Mouse (Mus musculus): ENCODE data around the gene Fh1. TPM values are rescaled to one million over a fixed set of nuclear protein-coding genes. Genes with fewer than 3 reads are reported as not detected.

Gene Fh1
- polyA plus RNA-seq, 1 experiment from 2014 or later: 139 TPM

- no peaks in the 10 kb centered on the region for H3K9me3 ChIP-seq (ENCODE audit: control insufficient read depth, low read depth, low read length)
- H3K9ac ChIP-seq (replicated peaks; ENCODE audit: low read depth, low read length): no peak overlapping the region
- no peaks in the 10 kb centered on the region for H3K4me1 ChIP-seq (ENCODE audit: control insufficient read depth, insufficient read depth, low read length)
- no peak overlapping the region for H3K4me2 ChIP-seq (replicated peaks; ENCODE audit: low read depth, low read length)
- no peaks in the 10 kb centered on the region for H3K27me3 ChIP-seq (ENCODE audit: control insufficient read depth, insufficient read depth, low read length)
- H3K36me3 ChIP-seq (ENCODE audit: control insufficient read depth, insufficient read depth, low read length): no peaks in the 10 kb centered on the region
- no peak overlapping the region for H3K27ac ChIP-seq (ENCODE audit: low read length)
- no peak for ATAC-seq (ENCODE audit: insufficient number of reproducible peaks, insufficient read depth, low FRiP score, low read depth)
- H3K4me3 ChIP-seq (ENCODE audit: low read depth, low read length): no peak overlapping the region
- 78% methylated on average over 9 of the region's 9 CpGs for WGBS
These were observed 45.7 kb downstream of the Fh1 start for GRCm38 (mm10) chr1:175579598-175580235.

- no peaks in the 10 kb centered on the region for H3K27me3 ChIP-seq (ENCODE audit: control insufficient read depth, insufficient read depth, low read length)
- H3K4me2 ChIP-seq (replicated peaks; ENCODE audit: low read depth, low read length): no peak overlapping the region
- H3K27ac ChIP-seq (ENCODE audit: low read length): no peak overlapping the region
- H3K4me1 ChIP-seq (ENCODE audit: control insufficient read depth, insufficient read depth, low read length): no peaks in the 10 kb centered on the region
- no peak for ATAC-seq (ENCODE audit: insufficient number of reproducible peaks, insufficient read depth, low FRiP score, low read depth)
- H3K9me3 ChIP-seq (ENCODE audit: control insufficient read depth, low read depth, low read length): no peaks in the 10 kb centered on the region
- H3K9ac ChIP-seq (replicated peaks; ENCODE audit: low read depth, low read length): no peak overlapping the region
- WGBS: 81% methylated on average over 2 of the region's 2 CpGs
- no peaks in the 10 kb centered on the region for H3K36me3 ChIP-seq (ENCODE audit: control insufficient read depth, insufficient read depth, low read length)
- no peak overlapping the region for H3K4me3 ChIP-seq (ENCODE audit: low read depth, low read length)
These were observed 46.9 kb downstream of the Fh1 start for GRCm38 (mm10) chr1:175578425-175579096.

- 73% methylated on average over 2 of the region's 2 CpGs for WGBS
- no peak overlapping the region for H3K9ac ChIP-seq (replicated peaks; ENCODE audit: low read depth, low read length)
- no peaks in the 10 kb centered on the region for H3K4me1 ChIP-seq (ENCODE audit: control insufficient read depth, insufficient read depth, low read length)
- H3K27ac ChIP-seq (ENCODE audit: low read length): no peak overlapping the region
- H3K9me3 ChIP-seq (ENCODE audit: control insufficient read depth, low read depth, low read length): no peaks in the 10 kb centered on the region
- no peak overlapping the region for H3K4me3 ChIP-seq (ENCODE audit: low read depth, low read length)
- ATAC-seq (ENCODE audit: insufficient number of reproducible peaks, insufficient read depth, low FRiP score, low read depth): no peak
- no peaks in the 10 kb centered on the region for H3K27me3 ChIP-seq (ENCODE audit: control insufficient read depth, insufficient read depth, low read length)
- H3K36me3 ChIP-seq (ENCODE audit: control insufficient read depth, insufficient read depth, low read length): no peaks in the 10 kb centered on the region
- no peak overlapping the region for H3K4me2 ChIP-seq (replicated peaks; ENCODE audit: low read depth, low read length)
These were observed 51.3 kb downstream of the Fh1 start for GRCm38 (mm10) chr1:175574129-175574528.

DNA sequence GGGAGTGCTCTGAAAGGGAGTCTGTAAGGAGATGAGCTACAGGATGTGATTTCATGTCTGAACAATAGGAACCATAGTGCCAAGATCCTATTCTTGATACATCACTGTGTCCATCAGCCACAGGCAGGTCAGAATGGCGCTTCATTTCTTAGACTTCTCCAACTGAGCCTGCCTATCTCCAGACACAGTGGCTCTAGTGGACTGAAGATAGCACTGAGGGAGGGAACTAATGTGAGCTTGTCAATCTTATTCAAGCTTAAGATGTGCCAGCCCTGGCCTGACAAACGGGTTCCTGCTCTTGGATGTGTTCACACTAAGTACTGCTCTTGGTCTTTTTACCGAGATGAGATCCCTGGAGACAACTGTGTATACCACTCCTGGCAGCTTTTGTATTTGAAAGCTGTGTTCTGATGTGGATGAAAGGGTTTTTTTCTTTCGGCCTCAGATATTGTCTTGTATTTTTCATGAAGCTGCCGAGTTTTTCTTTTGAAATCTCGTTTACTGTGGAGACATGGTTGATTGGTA, 59.8 kb downstream of the Fh1 start:
- ATAC-seq (ENCODE audit: insufficient number of reproducible peaks, insufficient read depth, low FRiP score, low read depth): no peak
- Histone ChIP-seq H3K4me3 (ENCODE audit: low read depth, low read length) (no peak overlapping the region), H3K4me2 (replicated peaks; ENCODE audit: low read depth, low read length) (no peak overlapping the region), H3K27me3 (ENCODE audit: control insufficient read depth, insufficient read depth, low read length) (no peaks in the 10 kb centered on the region), H3K9ac (replicated peaks; ENCODE audit: low read depth, low read length) (no peak overlapping the region), H3K27ac (ENCODE audit: low read length) (no peak overlapping the region), H3K36me3 (ENCODE audit: control insufficient read depth, insufficient read depth, low read length) (no peaks in the 10 kb centered on the region), H3K4me1 (ENCODE audit: control insufficient read depth, insufficient read depth, low read length) (no peaks in the 10 kb centered on the region), H3K9me3 (ENCODE audit: control insufficient read depth, low read depth, low read length) (no peaks in the 10 kb centered on the region)
- whole genome bisulfite sequencing: 87% methylated on average over 6 of the region's 6 CpGs

GRCm38 (mm10) chr1:175564321-175564720, 61.1 kb downstream of the Fh1 start:
- no peak for ATAC-seq (ENCODE audit: insufficient number of reproducible peaks, insufficient read depth, low FRiP score, low read depth)
- Histone ChIP-seq H3K27ac (ENCODE audit: low read length) (no peak overlapping the region), H3K27me3 (ENCODE audit: control insufficient read depth, insufficient read depth, low read length) (no peaks in the 10 kb centered on the region), H3K4me2 (replicated peaks; ENCODE audit: low read depth, low read length) (no peak overlapping the region), H3K9ac (replicated peaks; ENCODE audit: low read depth, low read length) (no peak overlapping the region), H3K4me3 (ENCODE audit: low read depth, low read length) (no peak overlapping the region), H3K36me3 (ENCODE audit: control insufficient read depth, insufficient read depth, low read length) (no peaks in the 10 kb centered on the region), H3K9me3 (ENCODE audit: control insufficient read depth, low read depth, low read length) (no peaks in the 10 kb centered on the region), H3K4me1 (ENCODE audit: control insufficient read depth, insufficient read depth, low read length) (no peaks in the 10 kb centered on the region)
- 85% methylated on average over 4 of the region's 4 CpGs for WGBS

- 81% methylated on average over 2 of the region's 2 CpGs for WGBS
- ATAC-seq (ENCODE audit: insufficient number of reproducible peaks, insufficient read depth, low FRiP score, low read depth): no peak
- H3K27ac ChIP-seq (ENCODE audit: low read length): no peak overlapping the region
These were observed 63.1 kb downstream of the Fh1 start for GRCm38 (mm10) chr1:175562379-175562778.

DNA sequence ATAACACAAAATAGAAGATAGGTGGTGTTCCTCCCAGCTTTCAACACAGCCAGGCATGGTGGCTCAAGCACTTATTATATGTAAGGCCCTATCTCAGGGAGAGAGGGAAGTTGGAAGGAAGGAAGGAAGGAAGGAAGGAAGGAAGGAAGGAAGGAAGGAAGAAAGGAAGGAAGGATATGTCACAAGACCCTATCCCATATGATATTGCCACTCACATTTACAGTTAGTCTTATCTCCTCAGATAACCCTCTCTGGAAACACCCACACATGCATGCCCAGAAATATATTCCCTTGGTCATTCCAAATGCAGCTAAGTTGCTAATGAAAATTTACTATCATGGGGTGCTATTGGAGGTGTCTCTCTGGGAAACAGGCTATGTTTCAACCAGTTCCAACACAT, 63.6 kb downstream of the Fh1 start:
- Histone ChIP-seq H3K36me3 (ENCODE audit: control insufficient read depth, insufficient read depth, low read length) (no peaks in the 10 kb centered on the region), H3K4me3 (ENCODE audit: low read depth, low read length) (no peak overlapping the region), H3K9me3 (ENCODE audit: control insufficient read depth, low read depth, low read length) (no peaks in the 10 kb centered on the region), H3K9ac (replicated peaks; ENCODE audit: low read depth, low read length) (no peak overlapping the region), H3K4me1 (ENCODE audit: control insufficient read depth, insufficient read depth, low read length) (no peaks in the 10 kb centered on the region), H3K27me3 (ENCODE audit: control insufficient read depth, insufficient read depth, low read length) (no peaks in the 10 kb centered on the region), H3K27ac (ENCODE audit: low read length) (no peak overlapping the region), H3K4me2 (replicated peaks; ENCODE audit: low read depth, low read length) (no peak overlapping the region)
- no peak for ATAC-seq (ENCODE audit: insufficient number of reproducible peaks, insufficient read depth, low FRiP score, low read depth)

More at GRCm38 (mm10) chr1:175562379-175562778, 63.1 kb downstream of the Fh1 start:
- Histone ChIP-seq H3K9ac (replicated peaks; ENCODE audit: low read depth, low read length) (no peak overlapping the region), H3K4me3 (ENCODE audit: low read depth, low read length) (no peak overlapping the region), H3K27me3 (ENCODE audit: control insufficient read depth, insufficient read depth, low read length) (no peaks in the 10 kb centered on the region), H3K36me3 (ENCODE audit: control insufficient read depth, insufficient read depth, low read length) (no peaks in the 10 kb centered on the region), H3K4me1 (ENCODE audit: control insufficient read depth, insufficient read depth, low read length) (no peaks in the 10 kb centered on the region), H3K4me2 (replicated peaks; ENCODE audit: low read depth, low read length) (no peak overlapping the region), H3K9me3 (ENCODE audit: control insufficient read depth, low read depth, low read length) (no peaks in the 10 kb centered on the region)

- no peak overlapping the region for H3K27ac ChIP-seq (ENCODE audit: low read length)
- no peaks in the 10 kb centered on the region for H3K4me1 ChIP-seq (ENCODE audit: control insufficient read depth, insufficient read depth, low read length)
- H3K4me2 ChIP-seq (replicated peaks; ENCODE audit: low read depth, low read length): no peak overlapping the region
- no peaks in the 10 kb centered on the region for H3K27me3 ChIP-seq (ENCODE audit: control insufficient read depth, insufficient read depth, low read length)
- ATAC-seq (ENCODE audit: insufficient number of reproducible peaks, insufficient read depth, low FRiP score, low read depth): no peak
- 96% methylated on average over 1 of the region's 1 CpGs for WGBS
- H3K9ac ChIP-seq (replicated peaks; ENCODE audit: low read depth, low read length): no peak overlapping the region
- no peaks in the 10 kb centered on the region for H3K36me3 ChIP-seq (ENCODE audit: control insufficient read depth, insufficient read depth, low read length)
- no peaks in the 10 kb centered on the region for H3K9me3 ChIP-seq (ENCODE audit: control insufficient read depth, low read depth, low read length)
- H3K4me3 ChIP-seq (ENCODE audit: low read depth, low read length): no peak overlapping the region
These were observed 70.8 kb downstream of the Fh1 start for GRCm38 (mm10) chr1:175554641-175555040.

Data from stomach, embryonic 14.5 days (tissue).